Mouse (Mus musculus) cerebellum, adult 11-12 months (tissue): ENCODE measurements at regions not wholly inside any gene's neighbourhood (a gene's known extent, or its start where the extent isn't known, plus 50 kb on each side); places are given as distances from the start of the nearest gene placed in this dataset.

Experiments used
- DNase-seq: peaks from one replicate; pipeline ENCODE4 v3.0.0; 2022

DNA sequence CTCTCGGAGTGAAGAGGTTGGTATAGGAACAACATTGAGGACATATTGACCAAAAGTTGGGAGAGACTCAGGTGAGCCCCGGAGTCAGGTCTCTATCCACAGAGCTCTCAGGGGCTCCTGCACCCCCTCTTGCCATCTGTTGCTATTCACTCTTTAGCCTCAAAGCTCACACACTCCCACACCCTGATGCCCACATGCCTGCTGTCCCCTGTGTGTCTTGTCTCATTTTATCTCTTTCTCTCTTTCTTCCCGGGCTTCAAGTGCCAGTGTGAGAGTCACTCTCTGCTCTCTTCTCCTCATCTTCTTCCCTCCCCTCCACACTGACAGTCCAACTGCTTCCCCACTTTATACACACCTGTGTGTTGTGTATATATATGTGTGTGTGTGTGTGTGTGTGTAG lies 141.0 kb upstream of the Mdm1 start:
- no peak for DNase-seq

GRCm38 (mm10) chr10:118001501-118001900 lies 140.1 kb upstream of the Mdm1 start:
- no peak for DNase-seq

DNA sequence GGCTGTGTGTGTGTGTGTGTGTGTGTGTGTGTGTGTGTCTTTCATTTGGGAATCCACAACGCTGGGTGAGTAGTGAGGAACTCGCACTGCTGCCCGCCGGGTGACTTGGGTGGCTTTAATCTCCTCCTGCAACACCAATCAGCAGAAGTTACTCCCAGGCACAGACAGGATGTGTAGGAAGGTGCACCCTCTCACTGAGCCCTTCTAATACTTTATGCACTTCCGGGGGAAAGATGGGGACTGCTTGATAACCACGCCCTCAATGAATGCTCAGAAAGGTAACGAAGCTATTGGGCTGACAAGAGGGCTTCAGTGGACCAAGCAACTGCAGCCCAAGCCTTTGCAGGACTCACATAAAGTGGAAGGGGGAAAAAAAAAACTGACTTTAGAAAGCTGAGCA lies 139.6 kb upstream of the Mdm1 start:
- DNase-seq: no peak

- DNase-seq: no peak
Observed at GRCm38 (mm10) chr10:118002559-118002958, 139.1 kb upstream of the Mdm1 start.

GRCm38 (mm10) chr10:118003179-118003578 lies 138.4 kb upstream of the Mdm1 start:
- no peak for DNase-seq

DNA sequence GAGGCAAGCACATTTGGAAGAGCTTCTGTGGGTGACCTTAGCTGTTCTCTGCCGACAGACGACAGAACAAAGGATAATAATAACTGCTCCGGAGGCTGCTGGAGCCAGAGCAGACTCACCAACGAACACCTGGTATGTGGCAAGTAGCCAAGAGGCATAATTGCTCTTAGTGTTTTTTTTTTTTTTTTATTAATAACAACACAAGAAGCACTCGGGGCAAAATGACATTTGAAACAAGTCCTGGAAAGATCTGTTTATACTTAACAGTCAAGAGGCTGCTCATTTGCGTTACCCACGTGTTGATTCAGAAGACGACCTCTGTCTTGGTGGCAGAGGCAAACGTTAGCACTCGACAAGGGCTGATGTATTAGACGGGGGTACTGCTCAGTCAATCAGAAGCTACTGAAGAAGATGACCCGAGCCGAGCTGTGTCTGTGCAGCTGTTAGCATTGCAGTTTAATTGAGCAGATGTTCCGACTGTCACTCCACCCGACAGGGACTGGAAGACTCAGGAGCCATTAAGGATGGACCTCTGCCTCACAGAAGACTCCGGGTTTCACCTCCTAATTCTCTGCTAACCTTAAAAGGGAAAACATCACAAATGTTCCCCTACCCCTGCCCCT lies 137.8 kb upstream of the Mdm1 start:
- no peak for DNase-seq

- DNase-seq: no peak
Observed at GRCm38 (mm10) chr10:118004362-118004958, 137.2 kb upstream of the Mdm1 start.

GRCm38 (mm10) chr10:118006827-118007550 lies 134.6 kb upstream of the Mdm1 start:
- no peak for DNase-seq

DNA sequence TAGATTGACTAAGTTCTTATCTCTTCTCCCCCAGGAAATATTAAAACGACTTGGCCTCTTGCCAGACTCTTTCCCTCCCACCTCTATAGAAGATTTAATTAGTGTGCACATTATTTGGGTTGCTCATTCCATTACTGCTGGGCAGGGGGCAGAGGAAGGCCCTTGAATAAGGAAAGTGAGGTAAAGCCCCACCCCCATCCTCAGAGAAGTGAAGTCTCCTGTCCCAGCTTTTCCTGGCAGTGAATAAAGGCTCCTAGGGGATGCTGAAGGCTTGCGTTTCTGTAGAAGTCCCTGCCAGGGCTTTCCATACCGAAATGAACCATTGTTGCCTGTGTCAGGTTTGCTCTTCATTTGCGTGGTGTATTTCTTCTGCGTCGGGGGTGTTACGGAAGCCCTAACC lies 133.8 kb upstream of the Mdm1 start:
- no peak for DNase-seq

DNA sequence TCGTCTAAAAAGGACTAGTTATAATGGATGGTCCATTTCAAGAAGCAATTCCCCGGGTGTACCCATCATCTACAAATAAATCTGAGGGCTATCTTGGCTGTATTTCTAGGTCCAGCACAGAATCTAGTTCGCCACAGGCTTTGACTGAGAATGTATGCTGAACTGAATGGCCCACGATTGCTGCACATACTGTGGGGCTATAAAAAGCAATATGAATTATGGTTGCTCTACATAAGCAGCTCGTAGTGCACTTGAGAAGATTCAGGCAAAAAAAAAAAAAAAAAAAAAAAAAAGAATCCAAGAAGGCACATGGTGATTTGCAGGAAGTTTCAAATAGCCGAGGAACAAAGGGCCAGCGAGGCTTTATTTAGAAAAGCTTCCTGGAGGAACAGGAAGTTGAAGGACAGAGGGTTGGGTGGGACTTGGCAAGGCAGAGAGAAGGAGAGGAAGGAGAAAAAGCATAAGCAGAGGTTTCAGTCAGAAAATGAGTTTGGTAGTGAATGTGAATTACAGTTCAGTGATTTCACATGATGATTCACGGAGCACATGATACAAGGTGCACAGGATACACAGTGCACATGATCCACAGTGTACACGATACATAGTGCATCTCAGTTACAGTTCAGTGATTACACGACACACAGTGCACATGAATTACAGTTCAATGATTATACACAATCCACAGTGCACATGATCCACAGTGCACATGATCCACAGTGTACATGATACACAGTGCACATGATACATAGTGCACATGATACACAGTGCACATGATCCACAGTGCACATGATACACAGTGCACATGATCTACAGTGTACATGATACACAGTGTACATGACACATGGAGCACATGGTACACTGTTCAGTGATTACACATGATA lies 129.7 kb upstream of the Mdm1 start:
- no peak for DNase-seq

DNA sequence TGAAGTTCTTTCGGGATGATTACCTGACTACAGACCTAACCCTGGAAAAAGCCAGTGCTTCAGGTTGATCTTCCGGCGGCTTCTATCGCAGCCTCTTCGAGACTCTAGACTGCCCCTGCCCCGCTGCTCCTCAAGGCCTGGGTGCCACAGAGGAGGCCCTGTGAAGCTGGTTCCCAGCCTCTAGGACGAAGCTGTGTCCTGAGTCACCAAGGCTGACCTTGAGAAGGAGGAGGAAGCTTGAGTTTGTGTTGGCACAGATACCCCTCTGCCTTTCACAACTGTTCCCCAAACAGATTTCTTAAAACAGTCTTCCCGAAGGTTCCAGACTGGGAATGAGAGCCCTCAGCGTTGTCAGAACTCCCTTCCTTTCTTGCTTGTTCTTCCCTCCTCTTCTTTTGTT lies 112.8 kb upstream of the Mdm1 start:
- no peak for DNase-seq

DNA sequence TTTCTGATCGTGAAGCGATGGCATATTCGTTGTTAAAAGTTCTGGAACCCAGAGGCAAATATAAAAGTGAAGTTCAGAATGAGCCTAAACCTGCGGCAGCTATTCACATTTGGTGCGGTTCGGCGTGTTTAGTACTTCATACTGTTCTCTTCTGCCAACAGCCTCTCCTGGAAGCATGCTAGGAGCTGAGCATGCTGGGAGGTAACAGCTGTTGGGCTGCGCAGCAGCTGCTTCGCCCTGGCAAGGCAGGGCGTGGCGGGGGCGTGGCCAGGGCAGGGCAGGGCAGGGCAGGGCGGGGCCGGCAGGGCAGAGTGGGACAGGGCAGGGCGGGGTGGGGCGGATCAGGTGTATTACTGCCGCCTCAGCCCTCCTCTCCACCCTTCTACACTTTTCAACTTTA lies 107.2 kb upstream of the Mdm1 start:
- DNase-seq: no peak

GRCm38 (mm10) chr10:118035035-118035434 lies 106.6 kb upstream of the Mdm1 start:
- DNase-seq: no peak

DNA sequence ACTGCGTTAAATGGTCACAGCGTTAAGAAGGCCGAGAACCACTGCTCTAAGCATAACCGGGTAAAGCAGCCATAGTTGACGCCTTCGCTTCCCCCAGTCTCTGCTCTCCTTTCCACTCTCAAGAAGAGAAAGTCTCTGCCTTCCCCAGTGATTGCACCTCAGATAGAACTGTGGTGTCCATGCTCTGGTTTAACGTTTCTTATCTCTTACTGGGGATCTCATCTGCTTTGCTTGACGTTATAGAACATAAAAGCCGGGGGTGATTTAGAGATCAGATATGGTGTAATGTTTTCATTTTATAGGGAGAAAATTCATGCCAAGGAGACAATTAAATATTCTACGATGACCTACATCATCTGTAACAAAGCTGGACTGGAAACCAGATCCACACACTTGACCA lies 103.1 kb upstream of the Mdm1 start:
- DNase-seq: no peak

DNA sequence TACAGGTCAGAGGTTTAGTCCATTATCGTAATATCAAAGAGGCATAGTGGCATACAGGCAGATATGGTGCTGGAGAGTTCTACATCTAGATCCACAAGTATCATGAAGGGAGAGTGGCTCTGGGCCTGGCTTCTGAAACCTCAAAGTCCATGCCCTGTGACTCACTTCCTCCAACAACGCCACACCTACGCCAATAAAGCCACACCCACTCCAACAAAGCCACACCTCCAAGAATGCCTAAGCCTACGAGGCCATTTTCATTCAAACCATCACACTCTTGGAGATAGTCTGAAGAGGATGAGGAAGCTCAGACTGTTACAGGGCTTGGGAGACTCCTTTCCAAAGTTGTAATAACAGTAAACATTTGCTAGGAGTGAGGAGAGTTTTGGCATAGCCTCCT lies 102.6 kb upstream of the Mdm1 start:
- DNase-seq: no peak

- DNase-seq: no peak
Observed at GRCm38 (mm10) chr10:118041068-118041467, 100.5 kb upstream of the Mdm1 start.

DNA sequence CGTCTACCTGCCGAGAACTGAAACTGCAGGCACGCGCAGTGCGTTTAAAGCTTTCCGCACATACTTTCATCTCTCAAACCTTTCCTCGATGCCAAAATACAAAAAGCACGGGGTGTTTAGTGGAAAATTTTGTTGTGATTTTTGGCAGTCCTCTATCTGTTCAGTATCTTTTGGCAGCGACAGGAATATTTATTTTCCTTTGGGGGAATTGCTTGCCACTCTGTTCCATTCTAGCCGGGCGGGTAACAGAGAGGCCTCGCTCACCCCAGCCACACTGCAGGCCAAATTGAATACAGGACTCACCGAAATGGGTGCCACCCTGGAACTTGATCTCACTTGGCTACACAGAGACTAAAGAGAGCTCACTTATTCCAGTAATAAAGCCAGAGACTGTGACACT lies 97.8 kb upstream of the Mdm1 start:
- DNase-seq: no peak

DNA sequence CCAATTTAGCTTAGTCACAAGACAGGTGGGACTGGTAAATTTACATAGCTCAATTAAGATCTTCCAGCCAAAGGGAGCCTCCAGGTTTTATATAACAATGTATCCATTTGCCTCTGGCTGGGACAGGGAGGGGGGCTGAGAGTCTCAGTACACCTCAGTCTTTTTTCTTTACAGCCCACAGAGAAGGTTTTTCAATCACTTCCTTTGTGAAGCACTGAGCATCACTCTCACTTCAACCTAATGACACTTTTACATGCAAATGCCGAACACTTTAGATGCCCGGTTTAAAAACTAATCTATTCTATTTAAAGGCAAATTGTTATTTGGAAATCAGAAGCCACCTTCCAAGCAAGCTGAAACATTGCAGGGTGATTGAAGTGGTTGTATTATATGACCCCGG lies 96.8 kb upstream of the Mdm1 start:
- no peak for DNase-seq

GRCm38 (mm10) chr10:118045427-118045826 lies 96.2 kb upstream of the Mdm1 start:
- DNase-seq: no peak

- DNase-seq: no peak
Observed at GRCm38 (mm10) chr10:118046328-118046727, 95.3 kb upstream of the Mdm1 start.

DNA sequence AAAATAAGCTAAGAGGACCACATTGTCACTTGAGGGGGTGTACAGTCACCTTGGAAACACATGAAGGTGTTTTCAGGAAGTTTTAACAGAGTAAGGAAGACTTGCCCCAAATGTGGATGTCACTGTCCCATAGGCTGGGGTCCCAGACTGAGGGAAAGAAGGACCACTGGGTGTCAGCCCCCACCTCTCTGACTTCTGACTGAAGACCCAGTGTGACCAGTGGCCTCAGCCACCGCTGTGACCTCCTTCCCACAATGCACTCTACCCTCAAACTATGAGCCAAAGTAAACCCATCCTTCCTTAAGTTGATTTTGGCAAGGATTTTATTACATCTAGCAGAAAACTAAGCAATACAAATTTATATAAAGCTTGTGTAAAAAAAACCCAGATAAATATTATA lies 94.8 kb upstream of the Mdm1 start:
- DNase-seq: no peak

DNA sequence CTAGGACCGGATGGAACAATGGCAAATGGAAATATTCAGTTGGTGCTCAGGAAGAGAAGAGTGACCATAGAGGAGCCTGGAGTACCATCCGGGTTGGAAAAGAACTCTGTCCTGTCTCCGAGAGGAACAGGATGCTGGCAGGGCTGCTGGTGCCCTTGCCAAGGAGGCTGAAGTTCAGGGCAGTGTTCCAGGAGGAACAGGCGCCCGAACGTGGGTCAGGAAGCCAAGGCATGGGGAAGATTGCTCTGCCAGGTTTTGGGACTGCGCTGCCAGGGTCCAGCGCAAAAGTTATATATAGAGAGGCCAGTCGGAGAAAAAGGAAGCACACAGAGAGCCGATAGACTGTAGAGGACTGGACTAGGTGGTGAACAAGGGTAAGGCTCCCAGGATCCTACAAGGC lies 92.3 kb upstream of the Mdm1 start:
- DNase-seq: peak; percentile 75

- DNase-seq: no peak
Observed at GRCm38 (mm10) chr10:118050152-118050641, 91.4 kb upstream of the Mdm1 start.
